Mouse (Mus musculus) lung, embryonic 15.5 days (tissue): ENCODE data around the gene Tmem245. TPM values are rescaled to one million over a fixed set of nuclear protein-coding genes. Genes with fewer than 3 reads are reported as not detected.

Experiments
- ATAC-seq: fragments of 200-750 bp; cut with Nextera tagmentation; 2 replicates; pipeline ENCODE4 v1.8.0; 2017; ENCODE audit warnings: moderate number of reproducible peaks, borderline replicate concordance; ENCODE audit not compliant: low FRiP score, low TSS enrichment; ENCODE audit errors: extremely low read depth
- H3K27ac ChIP-seq: fragments of 300-500 bp; sonication (generic); 2 replicates; pipeline ENCODE4 v1.5.1; 2015; ENCODE audit warnings: moderate library complexity, mild to moderate bottlenecking, inconsistent platforms
- H3K27me3 ChIP-seq: fragments of 300-500 bp; sonication (generic); 2 replicates; pipeline ENCODE4 v1.6.1; 2015; ENCODE audit warnings: inconsistent platforms
- H3K36me3 ChIP-seq: fragments of 300-500 bp; sonication (generic); 2 replicates; pipeline ENCODE4 v1.6.1; 2015; ENCODE audit warnings: inconsistent platforms
- H3K4me1 ChIP-seq: fragments of 300-500 bp; sonication (generic); 2 replicates; pipeline ENCODE4 v1.6.1; 2015; ENCODE audit warnings: inconsistent platforms
- H3K4me2 ChIP-seq: fragments of 300-500 bp; sonication (generic); 2 replicates; pipeline ENCODE4 v1.6.1; 2015; ENCODE audit warnings: inconsistent platforms, mild to moderate bottlenecking, moderate library complexity
- H3K4me3 ChIP-seq: fragments of 300-500 bp; sonication (generic); 2 replicates; pipeline ENCODE4 v1.5.1; 2015; ENCODE audit warnings: mild to moderate bottlenecking, inconsistent platforms
- H3K9ac ChIP-seq: fragments of 300-500 bp; sonication (generic); 2 replicates; pipeline ENCODE4 v1.6.1; 2015; ENCODE audit warnings: inconsistent platforms
- H3K9me3 ChIP-seq: fragments of 300-500 bp; sonication (generic); 2 replicates; pipeline ENCODE4 v1.6.1; 2016; ENCODE audit warnings: inconsistent platforms
- WGBS: fragments of 180-500 bp; shearing (Covaris S2); methylation state at CpG from one replicate; pipeline ENCODE4 v1.1.7; 2015; 5-methylcytosine and 5-hydroxymethylcytosine counted together
- polyA plus RNA-seq: library from polyadenylated mRNA; unstranded; fragments of >200 nt; fragmentation: Nextera tagmentation; extraction: Ambion mirVana; gene quantifications from 2 replicates; pipeline ENCODE4 v1.2.1, GENCODE M21; 2015

Tmem245 gene
- polyA plus RNA-seq, 1 experiment from 2014 or later, result 12.3 TPM

DNA sequence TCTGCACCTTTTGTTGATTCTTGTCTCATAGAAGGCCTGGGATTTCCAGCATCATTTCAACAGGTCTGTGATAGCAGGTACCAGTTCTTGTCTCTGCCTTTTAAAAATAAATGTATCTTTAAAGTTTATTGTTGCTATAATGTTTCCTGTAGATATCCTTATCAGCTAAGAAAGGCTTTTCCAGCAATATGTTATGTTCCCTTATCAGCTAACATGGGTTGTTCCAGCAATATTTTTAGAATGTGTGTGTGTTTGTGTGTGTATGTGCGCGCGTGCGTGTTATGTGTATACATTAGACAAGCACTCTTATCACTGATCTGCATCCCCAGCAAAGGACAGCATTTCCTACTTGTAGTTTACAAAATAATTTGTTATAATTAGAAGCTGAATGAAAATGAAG, 85.7 kb downstream of the Tmem245 start:
- Histone ChIP-seq H3K9ac (no peak overlapping the region), H3K4me3 (no peak overlapping the region), H3K36me3 (no peaks in the 10 kb centered on the region), H3K27ac (no peak overlapping the region), H3K27me3 (no peaks in the 10 kb centered on the region), H3K9me3 (no peaks in the 10 kb centered on the region), H3K4me1 (peaks cover 20% of the 10 kb centered on the region), H3K4me2 (no peak overlapping the region)
- no peak for ATAC-seq
- WGBS, result 77% methylated on average over 4 of the region's 4 CpGs

DNA sequence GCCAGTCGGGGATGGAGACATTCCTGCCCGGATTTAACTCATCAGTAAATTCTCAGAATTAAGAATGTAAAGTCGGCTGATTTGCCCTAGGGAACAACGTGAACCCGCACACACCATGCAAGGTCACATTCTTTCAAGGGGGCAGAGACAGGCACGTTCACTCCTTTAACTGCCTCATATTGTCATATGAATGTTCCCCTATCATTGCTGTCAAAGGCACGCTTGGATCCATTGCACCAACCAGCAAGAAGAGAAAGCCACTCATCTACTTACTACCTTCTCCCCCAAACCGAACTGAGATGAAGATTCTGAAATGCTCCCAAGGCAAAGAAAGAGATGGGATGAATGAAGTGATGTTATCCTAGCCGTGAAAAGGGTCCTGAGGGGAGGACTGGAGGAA, 88.5 kb downstream of the Tmem245 start:
- WGBS, result 75% methylated on average over 9 of the region's 9 CpGs
- no peak for ATAC-seq
- no peaks in the 10 kb centered on the region for H3K27me3 ChIP-seq
- H3K36me3 ChIP-seq, result no peaks in the 10 kb centered on the region
- H3K9ac ChIP-seq, result no peak overlapping the region
- H3K27ac ChIP-seq, result no peak overlapping the region
- H3K4me3 ChIP-seq, result no peak overlapping the region
- no peak overlapping the region for H3K4me2 ChIP-seq
- H3K4me1 ChIP-seq, result 0 out of 2 replicates have a peak, but pooled peaks cover 5% of the 10 kb centered on the region
- H3K9me3 ChIP-seq, result no peaks in the 10 kb centered on the region

DNA sequence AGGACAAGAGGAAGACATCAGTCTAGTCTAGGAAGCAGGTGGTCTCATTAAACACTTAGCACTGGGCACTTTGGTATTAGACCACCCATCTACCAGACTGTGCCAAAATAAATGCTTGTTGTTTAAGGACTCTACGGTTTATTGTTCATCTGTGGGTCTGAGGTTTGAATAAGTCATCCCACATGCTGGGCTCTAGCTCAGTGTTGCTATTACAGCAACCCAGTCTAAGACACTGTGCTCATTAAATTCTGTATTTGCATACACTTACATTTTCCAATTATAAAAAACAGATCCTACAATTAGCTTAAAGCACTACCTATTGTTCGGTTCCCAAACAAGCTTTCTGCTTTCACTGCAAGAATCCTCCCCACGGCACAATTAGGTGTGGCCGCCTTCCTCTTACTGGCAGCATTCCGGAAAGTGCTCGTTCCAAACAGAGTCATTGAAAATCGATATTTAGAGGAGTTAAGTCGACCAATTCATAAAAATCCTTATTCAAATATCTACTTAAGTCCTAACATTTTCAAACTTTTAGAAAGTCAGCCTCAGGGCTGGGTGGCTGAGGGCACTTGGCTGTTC, 90.8 kb downstream of the Tmem245 start:
- Histone ChIP-seq H3K36me3 (no peaks in the 10 kb centered on the region), H3K27me3 (no peaks in the 10 kb centered on the region), H3K4me1 (no peaks in the 10 kb centered on the region), H3K9me3 (no peaks in the 10 kb centered on the region), H3K9ac (no peak overlapping the region), H3K4me3 (no peak overlapping the region), H3K4me2 (no peak overlapping the region), H3K27ac (no peak overlapping the region)
- WGBS, result 77% methylated on average over 8 of the region's 8 CpGs
- no peak for ATAC-seq

DNA sequence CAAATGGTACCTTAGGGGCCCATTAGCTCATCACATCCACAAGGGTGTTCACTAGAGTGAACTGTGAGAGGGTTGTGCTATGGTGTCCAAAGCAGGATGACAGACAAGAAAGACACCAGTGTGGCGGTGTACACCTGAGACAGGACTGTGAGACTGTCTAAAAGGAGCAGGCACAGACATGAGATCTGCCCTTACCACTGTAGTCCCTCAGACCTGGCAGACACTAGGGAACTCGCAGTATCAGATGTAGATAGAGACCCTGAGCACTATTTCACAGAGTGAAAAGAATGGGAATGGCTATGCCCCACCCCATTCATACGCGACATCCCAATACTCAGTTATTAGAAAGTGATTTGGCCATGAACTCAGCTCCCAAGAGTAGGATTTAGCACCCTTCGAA, 91.3 kb downstream of the Tmem245 start:
- Histone ChIP-seq H3K4me2 (no peak overlapping the region), H3K27ac (no peak overlapping the region), H3K9ac (no peak overlapping the region), H3K36me3 (no peaks in the 10 kb centered on the region), H3K4me3 (no peak overlapping the region), H3K4me1 (peaks cover 1% of the 10 kb centered on the region; the same call in 1 of the 2 replicates), H3K27me3 (no peaks in the 10 kb centered on the region), H3K9me3 (no peaks in the 10 kb centered on the region)
- no peak for ATAC-seq
- WGBS, result 90% methylated on average over 5 of the region's 5 CpGs

DNA sequence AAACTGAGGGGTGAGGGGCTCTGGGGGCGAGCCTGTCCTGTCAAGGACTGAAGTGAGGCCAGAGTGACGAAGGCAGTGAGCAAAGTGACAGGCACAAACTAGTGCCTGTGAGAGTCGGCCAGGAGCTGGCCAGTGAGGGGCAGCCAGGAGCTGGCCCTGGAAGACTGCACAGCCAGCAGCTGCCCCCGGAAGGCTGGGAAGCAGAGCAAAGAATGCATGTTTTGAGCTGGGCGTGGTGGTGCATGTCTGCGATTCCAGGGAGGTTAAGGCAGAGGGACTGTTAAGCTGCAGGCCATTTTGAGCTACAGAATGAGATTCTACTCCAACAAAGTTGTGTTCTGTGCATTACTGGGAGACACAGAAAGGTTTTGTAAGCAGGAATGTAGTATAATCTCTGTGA, 96.5 kb downstream of the Tmem245 start:
- no peak for ATAC-seq
- H3K27me3 ChIP-seq, result no peaks in the 10 kb centered on the region
- no peaks in the 10 kb centered on the region for H3K9me3 ChIP-seq
- 0 out of 2 replicates have a peak overlapping the region, but pooled peaks have one; percentile 15 for H3K27ac ChIP-seq
- no peak overlapping the region for H3K4me3 ChIP-seq
- H3K9ac ChIP-seq, result no peak overlapping the region
- no peaks in the 10 kb centered on the region for H3K36me3 ChIP-seq
- peaks cover 7% of the 10 kb centered on the region for H3K4me1 ChIP-seq
- WGBS, result 14% methylated on average over 6 of the region's 6 CpGs
- no peak overlapping the region for H3K4me2 ChIP-seq

DNA sequence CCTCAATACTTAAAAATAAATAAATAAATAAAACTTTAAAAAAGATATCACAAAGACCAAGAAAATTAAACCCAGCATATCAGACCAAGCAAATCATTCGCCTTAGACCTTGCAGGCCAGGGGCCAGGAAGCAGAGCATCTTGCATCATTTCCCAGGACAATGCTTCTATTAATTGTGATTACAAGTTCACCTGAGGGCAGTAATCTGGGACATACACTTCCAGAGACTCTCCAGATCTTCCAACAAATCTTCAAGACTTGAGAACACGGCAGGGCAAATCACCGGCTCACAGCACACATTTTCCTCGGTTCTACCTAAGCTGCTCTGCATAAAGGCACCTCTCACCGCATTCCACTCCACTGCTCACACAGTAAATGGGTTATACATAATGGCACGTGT, 99.2 kb downstream of the Tmem245 start:
- Histone ChIP-seq H3K9me3 (no peaks in the 10 kb centered on the region), H3K27me3 (no peaks in the 10 kb centered on the region), H3K4me1 (peaks cover 7% of the 10 kb centered on the region), H3K9ac (no peak overlapping the region), H3K4me3 (no peak overlapping the region), H3K4me2 (no peak overlapping the region), H3K27ac (no peak overlapping the region), H3K36me3 (peaks cover 10% of the 10 kb centered on the region)
- ATAC-seq, result no peak
- 84% methylated on average over 6 of the region's 6 CpGs for WGBS

DNA sequence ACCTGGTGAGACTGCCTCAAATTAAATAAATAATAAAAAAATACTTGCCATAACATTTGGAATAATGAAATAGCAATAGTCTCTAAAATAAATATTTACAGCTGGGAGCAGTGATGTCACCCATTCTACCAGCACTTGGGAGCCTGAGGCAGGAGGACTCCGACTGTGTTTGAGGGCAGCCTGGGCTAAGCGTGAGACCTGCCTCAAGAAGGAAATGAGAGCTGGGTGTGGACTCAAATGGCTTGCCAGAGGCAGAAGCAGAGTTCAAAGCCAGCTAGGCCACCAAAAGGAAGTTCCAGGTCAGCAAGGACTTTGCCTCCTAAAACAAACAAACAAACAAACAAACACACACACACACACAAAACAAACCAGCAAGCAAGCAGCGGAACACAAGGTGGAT, 99.8 kb downstream of the Tmem245 start:
- Histone ChIP-seq H3K9ac (no peak overlapping the region), H3K27ac (no peak overlapping the region), H3K9me3 (no peaks in the 10 kb centered on the region), H3K4me2 (no peak overlapping the region), H3K27me3 (no peaks in the 10 kb centered on the region), H3K4me1 (peaks cover 7% of the 10 kb centered on the region), H3K36me3 (peaks cover 10% of the 10 kb centered on the region), H3K4me3 (no peak overlapping the region)
- WGBS, result 80% methylated on average over 3 of the region's 3 CpGs
- no peak for ATAC-seq

DNA sequence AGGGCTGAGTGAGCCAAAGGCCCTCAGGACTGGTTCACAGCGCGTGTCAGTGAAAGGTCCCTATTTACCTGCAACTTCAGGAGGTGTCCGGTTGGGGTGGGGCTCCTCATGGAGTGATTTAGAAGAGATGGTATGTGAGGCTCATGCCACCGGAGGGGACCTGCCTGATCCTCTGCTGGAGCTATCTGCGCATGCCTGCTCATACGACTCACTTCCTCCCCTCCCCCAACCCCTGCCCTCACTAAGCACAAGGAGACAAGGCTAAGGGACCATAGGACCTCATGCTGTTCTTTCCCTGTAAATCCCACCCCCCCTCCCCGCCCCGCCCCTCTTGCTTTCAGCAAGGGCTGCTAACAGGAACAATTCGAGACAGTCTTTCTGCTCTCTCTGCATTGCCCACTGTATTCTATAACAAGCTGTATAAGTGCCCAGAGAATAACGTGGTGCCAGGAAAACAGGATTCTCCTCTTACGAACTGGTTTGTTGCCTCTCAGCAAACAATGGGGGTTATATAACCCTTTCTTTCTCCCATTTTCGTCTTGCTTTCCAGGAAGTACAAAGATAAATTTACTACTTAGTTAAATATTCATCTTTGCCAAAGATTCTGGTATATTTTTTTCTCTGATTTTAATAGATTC, 101.2 kb downstream of the Tmem245 start:
- H3K4me2 ChIP-seq, result no peak overlapping the region
- peaks cover 10% of the 10 kb centered on the region for H3K36me3 ChIP-seq
- 65% methylated on average over 12 of the region's 12 CpGs for WGBS
- no peak overlapping the region for H3K4me3 ChIP-seq
- no peak for ATAC-seq
- H3K4me1 ChIP-seq, result peaks cover 6% of the 10 kb centered on the region
- no peak overlapping the region for H3K27ac ChIP-seq
- no peak overlapping the region for H3K9ac ChIP-seq
- H3K27me3 ChIP-seq, result no peaks in the 10 kb centered on the region
- H3K9me3 ChIP-seq, result no peaks in the 10 kb centered on the region

DNA sequence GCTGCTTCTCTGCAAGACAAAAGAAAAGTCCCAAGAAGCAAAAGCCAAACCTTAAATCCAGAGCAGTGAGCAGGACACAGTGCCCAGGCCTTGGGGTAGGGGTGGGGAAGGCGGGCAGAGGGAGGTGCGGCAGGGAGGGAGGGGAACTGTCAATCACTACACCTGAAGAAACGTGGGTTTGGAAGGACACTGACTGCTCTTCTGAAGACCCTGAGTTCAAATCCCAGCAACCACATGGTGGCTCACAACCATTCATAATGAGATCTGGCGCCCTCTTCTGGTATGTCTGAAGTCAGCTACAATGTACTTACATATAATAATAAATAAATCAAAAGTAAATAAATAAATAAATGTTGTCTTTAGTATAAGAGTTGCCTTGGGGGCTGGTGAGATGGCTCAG, 102.3 kb downstream of the Tmem245 start:
- WGBS, result 87% methylated on average over 4 of the region's 4 CpGs
- H3K36me3 ChIP-seq, result peaks cover 12% of the 10 kb centered on the region
- no peak overlapping the region for H3K4me3 ChIP-seq
- no peak for ATAC-seq
- 0 out of 2 replicates have a peak, but pooled peaks cover 10% of the 10 kb centered on the region for H3K4me1 ChIP-seq
- no peak overlapping the region for H3K9ac ChIP-seq
- H3K27ac ChIP-seq, result no peak overlapping the region
- H3K27me3 ChIP-seq, result no peaks in the 10 kb centered on the region
- no peaks in the 10 kb centered on the region for H3K9me3 ChIP-seq
- no peak overlapping the region for H3K4me2 ChIP-seq

DNA sequence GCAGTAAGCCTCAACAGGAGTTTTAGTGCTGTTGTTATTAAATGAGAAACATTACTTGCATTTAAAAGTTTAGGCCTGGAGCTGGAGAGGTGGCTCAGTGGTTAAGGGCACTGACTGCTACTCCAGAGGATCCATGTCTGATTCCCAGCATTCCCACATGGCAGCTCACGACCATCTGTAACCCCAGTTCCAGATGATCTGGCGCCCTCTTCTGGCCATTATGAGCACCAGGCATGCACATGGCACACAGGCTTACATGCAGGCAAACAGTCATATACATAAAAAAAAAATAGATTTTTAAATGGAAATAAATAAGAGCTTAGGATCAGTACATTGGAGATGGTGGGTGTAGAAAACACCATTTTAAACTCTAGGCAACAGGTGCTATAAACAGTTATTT, 103.3 kb downstream of the Tmem245 start:
- 89% methylated on average over 2 of the region's 2 CpGs for WGBS
- no peak overlapping the region for H3K9ac ChIP-seq
- H3K36me3 ChIP-seq, result peaks cover 12% of the 10 kb centered on the region
- H3K4me3 ChIP-seq, result no peak overlapping the region
- no peak overlapping the region for H3K27ac ChIP-seq
- ATAC-seq, result no peak
- 0 out of 2 replicates have a peak, but pooled peaks cover 10% of the 10 kb centered on the region for H3K4me1 ChIP-seq
- no peaks in the 10 kb centered on the region for H3K27me3 ChIP-seq
- H3K9me3 ChIP-seq, result no peaks in the 10 kb centered on the region
- no peak overlapping the region for H3K4me2 ChIP-seq

DNA sequence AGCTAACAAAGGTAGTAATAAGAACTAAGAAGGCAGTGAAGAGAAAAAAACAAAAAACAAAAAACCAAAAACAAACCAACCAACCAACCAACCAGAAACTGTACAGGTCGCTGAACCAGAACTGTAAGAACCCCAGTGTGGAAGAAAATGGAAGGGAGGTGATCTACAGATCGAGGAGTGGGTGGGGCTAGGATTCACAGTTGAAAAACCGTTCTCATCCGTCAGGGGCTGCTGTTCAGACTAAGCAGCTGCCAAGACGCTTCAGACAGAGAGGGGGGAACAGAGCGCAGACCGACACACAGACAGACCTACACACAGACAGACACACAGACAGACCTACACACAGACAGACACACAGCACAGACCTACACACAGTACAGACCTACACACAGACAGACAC, 104.7 kb downstream of the Tmem245 start:
- Histone ChIP-seq H3K36me3 (peaks cover 12% of the 10 kb centered on the region), H3K27ac (no peak overlapping the region), H3K27me3 (no peaks in the 10 kb centered on the region), H3K9me3 (no peaks in the 10 kb centered on the region), H3K4me3 (no peak overlapping the region), H3K4me1 (0 out of 2 replicates have a peak, but pooled peaks cover 10% of the 10 kb centered on the region), H3K9ac (no peak overlapping the region), H3K4me2 (no peak overlapping the region)
- no peak for ATAC-seq
- 72% methylated on average over 7 of the region's 7 CpGs for WGBS

DNA sequence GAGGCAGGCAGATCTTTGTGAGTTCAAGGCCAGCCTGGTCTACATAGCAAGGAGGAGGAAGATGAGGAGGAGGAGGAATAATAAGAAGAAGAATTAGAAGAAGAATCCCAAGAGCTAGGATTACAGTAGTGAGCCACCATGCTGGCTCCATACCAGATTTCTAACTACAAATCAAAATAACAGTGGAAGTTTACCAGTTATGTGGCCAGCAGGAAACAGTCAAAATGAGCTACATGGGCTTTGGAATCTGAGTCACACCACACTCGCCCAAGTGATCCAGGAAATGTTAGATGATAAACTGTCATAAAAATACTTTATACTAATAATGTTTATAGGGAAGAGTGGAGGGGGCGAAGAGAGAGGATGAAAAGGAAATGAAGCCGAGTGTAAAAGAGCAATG, 106.9 kb downstream of the Tmem245 start:
- Histone ChIP-seq H3K27ac (no peak overlapping the region; the same call in 1 of the 2 replicates), H3K9me3 (no peaks in the 10 kb centered on the region), H3K4me2 (no peak overlapping the region), H3K4me3 (no peak overlapping the region), H3K4me1 (0 out of 2 replicates have a peak, but pooled peaks cover 10% of the 10 kb centered on the region), H3K36me3 (peaks cover 12% of the 10 kb centered on the region), H3K9ac (no peak overlapping the region), H3K27me3 (no peaks in the 10 kb centered on the region)
- WGBS, result 42% methylated on average over 3 of the region's 3 CpGs
- no peak; the same call in 1 of the 2 replicates for ATAC-seq
